30 mouse cellular contexts compared by ENCODE assay signal in the genomic region with DNA sequence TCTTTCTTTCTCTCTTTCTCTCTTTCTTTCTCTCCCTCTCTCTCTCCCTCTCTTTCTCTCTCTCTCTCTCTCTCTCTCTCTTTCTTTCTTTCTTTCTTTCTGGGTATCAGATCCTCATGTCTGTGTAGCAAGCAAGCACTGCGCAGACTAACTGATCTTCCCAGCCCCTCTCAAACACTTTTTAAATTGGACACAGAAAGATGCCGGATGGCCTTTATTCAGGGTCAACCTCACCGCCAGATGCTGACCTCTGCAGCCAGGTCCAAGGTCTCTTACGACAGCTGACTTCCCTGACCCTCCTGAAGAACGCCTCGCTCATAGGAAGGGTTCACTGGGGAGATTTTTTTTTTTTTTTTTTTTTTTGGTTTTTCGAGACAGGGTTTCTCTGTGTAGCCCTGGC.
"Had no signal": no experiment of that assay in that cellular context is flagged by ENCODE, and none has a peak within 500 bp of the region (broad histone marks: within the 10 kb centered on the region; RNA-seq: fewer than 3 reads in every experiment).

No protein-coding gene starts in this region.

- ATAC-seq: hindbrain, embryonic 16.5 days; hindbrain, postnatal 0 days; inflammation-experienced regulatory T-cells, adult 6 months; intestine, embryonic 15.5 days; intestine, embryonic 16.5 days; intestine, postnatal 0 days had no signal

- H3K4me3 ChIP-seq: heart, embryonic 10.5 days; heart, embryonic 12.5 days; heart, embryonic 13.5 days; heart, embryonic 15.5 days; hindbrain, embryonic 10.5 days; hindbrain, embryonic 12.5 days; hindbrain, embryonic 13.5 days; hindbrain, embryonic 15.5 days; intestine, embryonic 15.5 days; kidney, embryonic 15.5 days; layer of hippocampus, adult 2 months had no signal

- H3K9me3 ChIP-seq: heart, embryonic 10.5 days; heart, embryonic 12.5 days; heart, embryonic 13.5 days; heart, embryonic 15.5 days; hindbrain, embryonic 10.5 days; hindbrain, embryonic 12.5 days; hindbrain, embryonic 13.5 days; hindbrain, embryonic 15.5 days; intestine, embryonic 15.5 days; kidney, embryonic 15.5 days had no signal

- H3K4me2 ChIP-seq: heart, embryonic 11.5 days; heart, embryonic 12.5 days; heart, embryonic 13.5 days; heart, embryonic 15.5 days; hindbrain, embryonic 12.5 days; hindbrain, embryonic 13.5 days; hindbrain, embryonic 14.5 days; hindbrain, embryonic 15.5 days; intestine, embryonic 15.5 days; kidney, embryonic 15.5 days had no signal

- H3K27me3 ChIP-seq: heart, embryonic 12.5 days; heart, embryonic 13.5 days; heart, embryonic 15.5 days; hindbrain, embryonic 12.5 days; hindbrain, embryonic 13.5 days; hindbrain, embryonic 15.5 days; intestine, embryonic 15.5 days; kidney, embryonic 15.5 days had no signal

- H3K4me1 ChIP-seq: heart, embryonic 10.5 days; heart, embryonic 12.5 days; heart, embryonic 13.5 days; heart, embryonic 15.5 days; hindbrain, embryonic 10.5 days; hindbrain, embryonic 12.5 days; hindbrain, embryonic 13.5 days; hindbrain, embryonic 15.5 days; intestine, embryonic 15.5 days; kidney, embryonic 15.5 days had no signal

- H3K36me3 ChIP-seq: heart, embryonic 10.5 days; heart, embryonic 12.5 days; heart, embryonic 13.5 days; heart, embryonic 15.5 days; hindbrain, embryonic 10.5 days; hindbrain, embryonic 12.5 days; hindbrain, embryonic 13.5 days; hindbrain, embryonic 15.5 days; intestine, embryonic 15.5 days; kidney, embryonic 15.5 days had no signal

- H3K27ac ChIP-seq: heart, embryonic 10.5 days; heart, embryonic 13.5 days; heart, embryonic 15.5 days; hindbrain, embryonic 10.5 days; hindbrain, embryonic 12.5 days; hindbrain, embryonic 13.5 days; hindbrain, embryonic 14.5 days; hindbrain, embryonic 15.5 days; hindbrain, postnatal 0 days; intestine, embryonic 15.5 days; kidney, embryonic 15.5 days; kidney, postnatal 0 days; layer of hippocampus, adult 2 months had no signal

- DNase-seq: heart, postnatal 4 days; kidney, adult 11 months; kidney, adult 18-20 months; kidney, adult 2 months; kidney, adult 8-10 months; kidney, postnatal 10 days; kidney, postnatal 25 days; kidney, postnatal 36 days; kidney, postnatal 4 days; layer of hippocampus, adult 9-11 months; layer of hippocampus, postnatal 36 days had no signal

- H3K9ac ChIP-seq: heart, embryonic 12.5 days; heart, embryonic 13.5 days; heart, embryonic 15.5 days; hindbrain, embryonic 12.5 days; hindbrain, embryonic 13.5 days; hindbrain, embryonic 14.5 days; hindbrain, embryonic 15.5 days; intestine, embryonic 15.5 days; kidney, embryonic 15.5 days had no signal
